Mouse (Mus musculus) megakaryocyte, embryonic 14.5 days (primary cell): ENCODE results near the gene Adap1. TPM values are rescaled to one million over a fixed set of nuclear protein-coding genes. Genes with fewer than 3 reads are reported as not detected.

Experiments
- H3K27me3 ChIP-seq: replicated peaks from 2 replicates; pipeline ENCODE3; 2012; ENCODE audit warnings: inconsistent platforms
- H3K36me3 ChIP-seq: replicated peaks from 2 replicates; pipeline ENCODE3; 2012; ENCODE audit warnings: low read length, inconsistent platforms, mixed read lengths
- H3K4me1 ChIP-seq: 2 replicates; pipeline ENCODE4 v1.6.1; 2012; ENCODE audit warnings: inconsistent platforms
- H3K4me3 ChIP-seq: replicated peaks from 2 replicates; pipeline ENCODE3; 2012; ENCODE audit warnings: moderate library complexity, mild to moderate bottlenecking, inconsistent platforms
- H3K9me3 ChIP-seq: 2 replicates; pipeline ENCODE4 v1.6.1; 2012; ENCODE audit warnings: inconsistent platforms
- FLI1 ChIP-seq: IDR thresholded peaks from 2 replicates; pipeline ENCODE4 v1.6.1; 2012; ENCODE audit warnings: low read length, inconsistent platforms, mixed read lengths
- GATA1 ChIP-seq: IDR thresholded peaks from 3 replicates; pipeline ENCODE4 v1.6.1; 2012; ENCODE audit warnings: mixed read lengths, low read length, inconsistent platforms, borderline replicate concordance
- polyA plus RNA-seq: library from polyadenylated mRNA; stranded (reverse); fragments of >175 nt; gene quantifications from 2 replicates; pipeline ENCODE4 v1.2.3, GENCODE M21; 2012; ENCODE audit warnings: low replicate concordance; ENCODE audit not compliant: insufficient read depth

The Adap1 gene
- polyA plus RNA-seq, 1 experiment = 59.2 TPM

GRCm38 (mm10) chr5:139352317-139352716, 26.9 kb upstream of the Adap1 start, which contains the start of gene Cyp2w1:
TSS of gene Cyp2w1 (plus strand) at chr5:139352617.
- Histone ChIP-seq H3K27me3 (peaks cover 33% of the 10 kb centered on the region), H3K9me3 (no peaks in the 10 kb centered on the region), H3K36me3 (no peaks in the 10 kb centered on the region), H3K4me3 (no peak within 1 kb of the TSS), H3K4me1 (peaks cover 62% of the 10 kb centered on the region)
- TF ChIP-seq FLI1 (no peak), GATA1 (no peak)

- Histone ChIP-seq H3K9me3 (no peaks in the 10 kb centered on the region), H3K36me3 (no peaks in the 10 kb centered on the region), H3K4me1 (peaks cover 65% of the 10 kb centered on the region), H3K4me3 (no peak overlapping the region), H3K27me3 (peaks cover 33% of the 10 kb centered on the region)
- no peak for TF ChIP-seq FLI1
- no peak for TF ChIP-seq GATA1
Observed at GRCm38 (mm10) chr5:139351628-139352027, 26.2 kb upstream of the Adap1 start.

GRCm38 (mm10) chr5:139351134-139351533, 25.7 kb upstream of the Adap1 start, which contains the start of gene Cox19:
TSS of gene Cox19 (minus strand) at chr5:139351418.
- no peak within 1 kb of the TSS for H3K4me3 ChIP-seq
- peaks cover 68% of the 10 kb centered on the region for H3K4me1 ChIP-seq
- TF ChIP-seq FLI1 = no peak
- no peak for TF ChIP-seq GATA1
- peaks cover 32% of the 10 kb centered on the region for H3K27me3 ChIP-seq
- H3K36me3 ChIP-seq = no peaks in the 10 kb centered on the region
- no peaks in the 10 kb centered on the region for H3K9me3 ChIP-seq

GRCm38 (mm10) chr5:139349713-139350112, 24.3 kb upstream of the Adap1 start:
- no peaks in the 10 kb centered on the region for H3K36me3 ChIP-seq
- H3K27me3 ChIP-seq = peaks cover 30% of the 10 kb centered on the region
- no peak overlapping the region for H3K4me3 ChIP-seq
- no peaks in the 10 kb centered on the region for H3K9me3 ChIP-seq
- H3K4me1 ChIP-seq = peaks cover 64% of the 10 kb centered on the region
- no peak for TF ChIP-seq GATA1
- no peak for TF ChIP-seq FLI1

- no peaks in the 10 kb centered on the region for H3K9me3 ChIP-seq
- TF ChIP-seq FLI1 = no peak
- no peak for TF ChIP-seq GATA1
- peaks cover 66% of the 10 kb centered on the region for H3K4me1 ChIP-seq
- H3K4me3 ChIP-seq = no peak overlapping the region
- H3K27me3 ChIP-seq = peaks cover 24% of the 10 kb centered on the region
- peaks cover 8% of the 10 kb centered on the region for H3K36me3 ChIP-seq
Observed at GRCm38 (mm10) chr5:139347225-139347624, 21.8 kb upstream of the Adap1 start.

GRCm38 (mm10) chr5:139345364-139345714, 19.9 kb upstream of the Adap1 start:
- peaks cover 54% of the 10 kb centered on the region for H3K4me1 ChIP-seq
- TF ChIP-seq GATA1 (no peak), FLI1 (no peak)
- H3K27me3 ChIP-seq = peaks cover 7% of the 10 kb centered on the region
- no peaks in the 10 kb centered on the region for H3K9me3 ChIP-seq
- H3K36me3 ChIP-seq = peaks cover 25% of the 10 kb centered on the region
- H3K4me3 ChIP-seq = peak overlapping the region; percentile 99

GRCm38 (mm10) chr5:139344687-139345363, 19.4 kb upstream of the Adap1 start:
- H3K9me3 ChIP-seq = no peaks in the 10 kb centered on the region
- peaks cover 2% of the 10 kb centered on the region for H3K27me3 ChIP-seq
- peak overlapping the region; percentile 99 for H3K4me3 ChIP-seq
- H3K36me3 ChIP-seq = peaks cover 30% of the 10 kb centered on the region
- peaks cover 54% of the 10 kb centered on the region for H3K4me1 ChIP-seq
- TF ChIP-seq GATA1 (no peak), FLI1 (no peak)

GRCm38 (mm10) chr5:139344021-139344686, 18.7 kb upstream of the Adap1 start:
- Histone ChIP-seq H3K27me3 (peaks cover 2% of the 10 kb centered on the region), H3K36me3 (peaks cover 37% of the 10 kb centered on the region), H3K4me3 (peak overlapping the region; percentile 99), H3K4me1 (peaks cover 55% of the 10 kb centered on the region), H3K9me3 (no peaks in the 10 kb centered on the region)
- TF ChIP-seq FLI1 = no peak
- TF ChIP-seq GATA1 = no peak

- Histone ChIP-seq H3K9me3 (no peaks in the 10 kb centered on the region), H3K27me3 (no peaks in the 10 kb centered on the region), H3K4me3 (no peak overlapping the region), H3K4me1 (peaks cover 29% of the 10 kb centered on the region), H3K36me3 (peaks cover 83% of the 10 kb centered on the region)
- TF ChIP-seq FLI1 = no peak
Observed at GRCm38 (mm10) chr5:139338891-139339290, 13.5 kb upstream of the Adap1 start.

- Histone ChIP-seq H3K27me3 (no peaks in the 10 kb centered on the region), H3K4me3 (no peak overlapping the region), H3K9me3 (no peaks in the 10 kb centered on the region), H3K36me3 (peaks cover 84% of the 10 kb centered on the region), H3K4me1 (peaks cover 26% of the 10 kb centered on the region)
- no peak for TF ChIP-seq FLI1
- TF ChIP-seq GATA1 = no peak
Observed at GRCm38 (mm10) chr5:139338403-139338802, 13.0 kb upstream of the Adap1 start.
